Mouse (Mus musculus) C2C12 (cell line): Measurements from ENCODE around the gene Sox8. TPM values are rescaled to one million over a fixed set of nuclear protein-coding genes. Genes with fewer than 3 reads are reported as not detected.

Source experiments
- H3K27me3 ChIP-seq: one replicate; pipeline ENCODE4 v1.6.1; 2011; ENCODE audit not compliant: control insufficient read depth, insufficient read depth, insufficient read length
- H3K36me3 ChIP-seq: one replicate; pipeline ENCODE4 v1.6.1; 2011; ENCODE audit not compliant: control insufficient read depth, insufficient read depth
- H3K4me3 ChIP-seq: one replicate; pipeline ENCODE4 v1.5.1; 2011; ENCODE audit warnings: mild to moderate bottlenecking, control low read depth; ENCODE audit not compliant: poor library complexity, insufficient read depth, severe bottlenecking
- H3K79me2 ChIP-seq: one replicate; pipeline ENCODE4 v1.6.1; 2011; ENCODE audit not compliant: control insufficient read depth, insufficient read depth
- H3K79me3 ChIP-seq: one replicate; pipeline ENCODE4 v1.6.1; 2011; ENCODE audit warnings: low read depth, control low read depth
- H3ac ChIP-seq: one replicate; pipeline ENCODE3; 2011; ENCODE audit warnings: low read depth; ENCODE audit not compliant: control insufficient read depth, insufficient read length
- CEBPB ChIP-seq: IDR thresholded peaks from one replicate; pipeline ENCODE4 v1.6.1; 2011; ENCODE audit warnings: low read depth, mild to moderate bottlenecking, control low read depth, moderate library complexity
- CTCF ChIP-seq: IDR thresholded peaks from one replicate; pipeline ENCODE4 v1.5.1; 2011; ENCODE audit not compliant: control insufficient read depth, insufficient read depth, insufficient read length
- FOSL1 ChIP-seq: IDR thresholded peaks from one replicate; pipeline ENCODE4 v1.8.0; 2011; ENCODE audit warnings: mild to moderate bottlenecking, low read length; ENCODE audit not compliant: poor library complexity, insufficient read depth, severe bottlenecking
- MAX ChIP-seq: IDR thresholded peaks from one replicate; pipeline ENCODE4 v1.6.1; 2011; ENCODE audit warnings: mild to moderate bottlenecking, control low read depth
- MYOD1 ChIP-seq: IDR thresholded peaks from one replicate; pipeline ENCODE4 v1.6.1; 2011; ENCODE audit warnings: low read depth; ENCODE audit not compliant: control insufficient read depth, insufficient read length
- MYOG ChIP-seq: IDR thresholded peaks from one replicate; pipeline ENCODE4 v1.6.1; 2011; ENCODE audit not compliant: control insufficient read depth, insufficient read length; ENCODE audit errors: extremely low read depth
- USF1 ChIP-seq: IDR thresholded peaks from one replicate; pipeline ENCODE4 v1.6.1; 2011; ENCODE audit warnings: low read depth, mild to moderate bottlenecking, control low read depth, moderate library complexity
- polyA plus RNA-seq: library from polyadenylated mRNA; unstranded; fragments of >200 nt; fragmentation: generic; extraction: Trizol; gene quantifications from one replicate; pipeline ENCODE4 v1.2.1, GENCODE M21; 2012; ENCODE audit warnings: missing spikeins

Sox8 gene
- polyA plus RNA-seq, 1 experiment, result 0.99 TPM

DNA sequence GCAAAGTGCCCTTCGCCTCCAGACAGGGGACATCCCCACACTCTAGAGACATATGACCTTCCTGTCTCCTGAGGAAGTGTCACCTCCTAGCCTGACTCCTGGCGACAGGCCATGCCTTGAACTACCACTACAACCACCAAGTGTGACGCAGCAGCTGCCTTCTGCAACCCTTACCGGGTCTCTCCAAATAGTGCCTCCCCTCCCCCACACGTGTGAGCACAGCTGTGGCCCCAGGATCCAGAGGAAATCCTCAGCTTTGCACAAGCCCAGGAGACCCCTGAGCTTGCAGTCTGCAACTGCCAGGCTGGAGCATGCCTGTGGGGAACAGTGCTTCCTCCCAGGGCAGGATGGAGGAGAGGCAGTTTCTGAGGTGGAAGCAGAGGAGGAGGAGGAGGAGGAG is 54.2 kb downstream of the Sox8 start:
- Histone ChIP-seq H3K4me3 (no peak overlapping the region), H3K79me2 (no peaks in the 10 kb centered on the region), H3K36me3 (no peaks in the 10 kb centered on the region), H3K79me3 (no peaks in the 10 kb centered on the region), H3K27me3 (peaks cover 7% of the 10 kb centered on the region), H3ac (no peak overlapping the region)
- TF ChIP-seq CEBPB (no peak), FOSL1 (no peak), CTCF (no peak), MAX (no peak), MYOD1 (no peak), USF1 (no peak), MYOG (no peak)

Other genes starting within 250 kb of the Sox8 start
- gene Tpsab1, start 225.1 kb downstream of the Sox8 start, polyA plus RNA-seq, result 2.5 TPM
- not detected for gene Tpsb2, start 204.4 kb downstream of the Sox8 start, polyA plus RNA-seq
- gene Tpsg1, start 201.4 kb downstream of the Sox8 start, polyA plus RNA-seq, result not detected
- not detected for gene Cacna1h, start 136.9 kb downstream of the Sox8 start, polyA plus RNA-seq
- not detected for gene Tekt4, start 116.1 kb downstream of the Sox8 start, polyA plus RNA-seq
- gene Sstr5, start 73.4 kb downstream of the Sox8 start, polyA plus RNA-seq, result not detected
- 14.0 TPM for gene Lmf1, start 8.4 kb upstream of the Sox8 start, polyA plus RNA-seq
- not detected for gene Gng13, start 146.5 kb upstream of the Sox8 start, polyA plus RNA-seq
- 22.8 TPM for gene Chtf18, start 156.7 kb upstream of the Sox8 start, polyA plus RNA-seq
- gene Rpusd1, start 157.0 kb upstream of the Sox8 start, polyA plus RNA-seq, result 20.7 TPM
- not detected for gene Mslnl, start 165.4 kb upstream of the Sox8 start, polyA plus RNA-seq
- gene Msln, start 183.7 kb upstream of the Sox8 start, polyA plus RNA-seq, result 6.1 TPM
- gene Narfl, start 203.1 kb upstream of the Sox8 start, polyA plus RNA-seq, result 19.3 TPM
- 14.4 TPM for gene Haghl, start 215.0 kb upstream of the Sox8 start, polyA plus RNA-seq
- 0.12 TPM for gene Ccdc78, start 215.9 kb upstream of the Sox8 start, polyA plus RNA-seq
- 46.0 TPM for gene Fam173a, start 222.2 kb upstream of the Sox8 start, polyA plus RNA-seq
- not detected for gene AC134908.4, start 225.0 kb upstream of the Sox8 start, polyA plus RNA-seq
- gene Metrn, start 226.4 kb upstream of the Sox8 start, polyA plus RNA-seq, result 64.0 TPM
- gene Fbxl16, start 238.4 kb upstream of the Sox8 start, polyA plus RNA-seq, result 5.7 TPM